Mouse (Mus musculus) heart, embryonic 16.5 days (tissue): Measurements from ENCODE around the gene Itga4. TPM values are rescaled to one million over a fixed set of nuclear protein-coding genes. Genes with fewer than 3 reads are reported as not detected.

ENCODE experiments used
- ATAC-seq: fragments of 200-750 bp; cut with Nextera tagmentation; replicated peaks from 2 replicates; pipeline ENCODE4 v1.8.0; 2017; ENCODE audit warnings: moderate number of reproducible peaks; ENCODE audit not compliant: insufficient read depth, low FRiP score; ENCODE audit errors: extremely low read depth
- H3K27ac ChIP-seq: fragments of 300-500 bp; sonication (generic); 2 replicates; pipeline ENCODE4 v1.5.1; 2014; ENCODE audit warnings: mild to moderate bottlenecking, low read length, control low read depth, moderate library complexity
- H3K27me3 ChIP-seq: fragments of 300-500 bp; sonication (generic); 2 replicates; pipeline ENCODE4 v1.6.1; 2014; ENCODE audit warnings: low read length, mixed read lengths; ENCODE audit not compliant: control insufficient read depth, insufficient read depth
- H3K36me3 ChIP-seq: fragments of 300-500 bp; sonication (generic); 2 replicates; pipeline ENCODE4 v1.6.1; 2014; ENCODE audit not compliant: control insufficient read depth, insufficient read depth
- H3K4me1 ChIP-seq: fragments of 300-500 bp; sonication (generic); 2 replicates; pipeline ENCODE4 v1.6.1; 2014; ENCODE audit warnings: low read length, mixed read lengths; ENCODE audit not compliant: control insufficient read depth, insufficient read depth
- H3K4me2 ChIP-seq: fragments of 300-500 bp; sonication (generic); 2 replicates; pipeline ENCODE4 v1.6.1; 2014; ENCODE audit warnings: low read depth, mild to moderate bottlenecking, control low read depth, low read length
- H3K4me3 ChIP-seq: fragments of 300-500 bp; sonication (generic); 2 replicates; pipeline ENCODE4 v1.5.1; 2014; ENCODE audit warnings: mild to moderate bottlenecking, control low read depth, low read length
- H3K9ac ChIP-seq: fragments of 300-500 bp; sonication (generic); 2 replicates; pipeline ENCODE4 v1.6.1; 2014; ENCODE audit warnings: low read length, control low read depth
- H3K9me3 ChIP-seq: fragments of 300-500 bp; sonication (generic); replicated peaks from 2 replicates; pipeline ENCODE4 v1.6.1; 2016; ENCODE audit warnings: low read length; ENCODE audit not compliant: control insufficient read depth
- whole genome bisulfite sequencing: fragments of 180-500 bp; shearing (Covaris S2); extraction: QIAGEN DNeasy Blood & Tissue Kit; methylation state at CpG from one replicate; pipeline ENCODE4 v1.1.7; 2014; 5-methylcytosine and 5-hydroxymethylcytosine counted together
- polyA plus RNA-seq: library from polyadenylated mRNA; unstranded; fragments of >200 nt; fragmentation: Nextera tagmentation; extraction: Ambion mirVana; gene quantifications from 2 replicates; pipeline ENCODE4 v1.2.1, GENCODE M21; 2015

Gene Itga4
- polyA plus RNA-seq, 1 experiment from 2014 or later = 7.5 TPM

DNA sequence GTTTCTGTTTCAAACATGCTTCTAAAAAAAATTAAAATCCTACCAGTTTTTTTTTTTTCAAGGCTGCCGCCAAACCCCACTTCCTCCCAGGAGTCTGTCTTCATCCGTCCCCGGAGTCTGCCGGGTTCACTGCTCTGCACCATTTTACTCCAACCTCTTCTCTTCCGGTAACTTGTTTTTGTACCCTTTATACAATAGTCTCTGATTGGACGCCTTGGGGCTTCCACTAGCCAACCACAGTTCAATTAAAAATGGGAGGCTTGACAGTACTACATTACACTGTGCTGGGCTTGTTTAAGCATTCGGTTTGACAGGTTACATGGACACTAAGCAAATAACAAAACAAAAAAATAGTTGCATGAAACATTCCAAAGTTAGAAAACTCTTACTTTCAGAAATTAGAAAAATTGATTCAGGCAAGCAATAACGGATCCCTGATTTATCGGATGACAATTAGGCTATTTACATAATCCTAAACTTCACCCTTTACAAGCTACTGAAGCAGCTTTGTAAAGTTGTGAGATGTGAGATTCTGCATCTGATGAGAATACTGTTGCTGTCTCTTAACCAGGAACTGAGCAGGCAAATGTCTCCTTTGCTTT, 115.6 kb downstream of the Itga4 start:
- peak overlapping the region; percentile 31 for H3K4me2 ChIP-seq
- H3K27ac ChIP-seq = no peak overlapping the region
- no peak for ATAC-seq
- H3K9me3 ChIP-seq = no peaks in the 10 kb centered on the region
- 71% methylated on average over 9 of the region's 9 CpGs for WGBS
- no peak overlapping the region for H3K9ac ChIP-seq
- no peaks in the 10 kb centered on the region for H3K36me3 ChIP-seq
- H3K4me1 ChIP-seq = no peaks in the 10 kb centered on the region
- H3K27me3 ChIP-seq = no peaks in the 10 kb centered on the region
- peak overlapping the region; percentile 18; the same call in 1 of the 2 replicates for H3K4me3 ChIP-seq

GRCm38 (mm10) chr2:79371326-79372153, 116.3 kb downstream of the Itga4 start:
- Histone ChIP-seq H3K27me3 (no peaks in the 10 kb centered on the region), H3K27ac (no peak overlapping the region), H3K36me3 (no peaks in the 10 kb centered on the region), H3K4me2 (no peak overlapping the region), H3K9ac (no peak overlapping the region), H3K9me3 (no peaks in the 10 kb centered on the region), H3K4me3 (no peak overlapping the region), H3K4me1 (no peaks in the 10 kb centered on the region)
- WGBS = 83% methylated on average over 7 of the region's 7 CpGs
- ATAC-seq = no peak

DNA sequence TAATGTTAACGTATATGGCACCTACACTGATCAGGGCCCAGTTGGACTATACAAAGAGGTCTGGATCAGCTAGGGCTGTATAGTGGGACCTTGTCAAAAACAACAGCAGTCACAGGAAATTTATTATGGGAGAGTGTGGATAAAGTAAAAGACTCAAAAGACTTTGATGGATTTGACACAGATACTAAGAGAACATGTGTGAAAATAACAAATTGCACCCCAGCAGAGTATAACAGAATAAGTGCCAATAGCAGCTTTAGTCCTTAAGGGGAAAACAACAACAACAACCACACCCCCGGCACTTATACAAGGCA, 116.9 kb downstream of the Itga4 start:
- WGBS = 62% methylated on average over 2 of the region's 2 CpGs

GRCm38 (mm10) chr2:79372486-79373200, 117.4 kb downstream of the Itga4 start:
- no peak for ATAC-seq
- 50% methylated on average over 6 of the region's 6 CpGs for WGBS

More for the DNA sequence above, 116.9 kb downstream of the Itga4 start:
- Histone ChIP-seq H3K36me3 (no peaks in the 10 kb centered on the region), H3K4me2 (no peak overlapping the region), H3K9ac (no peak overlapping the region), H3K4me1 (no peaks in the 10 kb centered on the region), H3K27me3 (no peaks in the 10 kb centered on the region), H3K4me3 (no peak overlapping the region), H3K27ac (no peak overlapping the region), H3K9me3 (no peaks in the 10 kb centered on the region)
- ATAC-seq = no peak

GRCm38 (mm10) chr2:79378346-79379086, 123.3 kb downstream of the Itga4 start:
- Histone ChIP-seq H3K4me2 (no peak overlapping the region), H3K4me1 (no peaks in the 10 kb centered on the region), H3K9me3 (no peaks in the 10 kb centered on the region), H3K36me3 (no peaks in the 10 kb centered on the region), H3K4me3 (no peak overlapping the region), H3K9ac (no peak overlapping the region), H3K27me3 (no peaks in the 10 kb centered on the region), H3K27ac (no peak overlapping the region)
- ATAC-seq = no peak
- WGBS = 82% methylated on average over 8 of the region's 8 CpGs

More at GRCm38 (mm10) chr2:79372486-79373200, 117.4 kb downstream of the Itga4 start:
- no peaks in the 10 kb centered on the region for H3K4me1 ChIP-seq
- no peaks in the 10 kb centered on the region for H3K27me3 ChIP-seq
- H3K9ac ChIP-seq = no peak overlapping the region
- no peaks in the 10 kb centered on the region for H3K36me3 ChIP-seq
- no peak overlapping the region for H3K4me3 ChIP-seq
- H3K9me3 ChIP-seq = no peaks in the 10 kb centered on the region
- H3K27ac ChIP-seq = no peak overlapping the region
- H3K4me2 ChIP-seq = no peak overlapping the region

DNA sequence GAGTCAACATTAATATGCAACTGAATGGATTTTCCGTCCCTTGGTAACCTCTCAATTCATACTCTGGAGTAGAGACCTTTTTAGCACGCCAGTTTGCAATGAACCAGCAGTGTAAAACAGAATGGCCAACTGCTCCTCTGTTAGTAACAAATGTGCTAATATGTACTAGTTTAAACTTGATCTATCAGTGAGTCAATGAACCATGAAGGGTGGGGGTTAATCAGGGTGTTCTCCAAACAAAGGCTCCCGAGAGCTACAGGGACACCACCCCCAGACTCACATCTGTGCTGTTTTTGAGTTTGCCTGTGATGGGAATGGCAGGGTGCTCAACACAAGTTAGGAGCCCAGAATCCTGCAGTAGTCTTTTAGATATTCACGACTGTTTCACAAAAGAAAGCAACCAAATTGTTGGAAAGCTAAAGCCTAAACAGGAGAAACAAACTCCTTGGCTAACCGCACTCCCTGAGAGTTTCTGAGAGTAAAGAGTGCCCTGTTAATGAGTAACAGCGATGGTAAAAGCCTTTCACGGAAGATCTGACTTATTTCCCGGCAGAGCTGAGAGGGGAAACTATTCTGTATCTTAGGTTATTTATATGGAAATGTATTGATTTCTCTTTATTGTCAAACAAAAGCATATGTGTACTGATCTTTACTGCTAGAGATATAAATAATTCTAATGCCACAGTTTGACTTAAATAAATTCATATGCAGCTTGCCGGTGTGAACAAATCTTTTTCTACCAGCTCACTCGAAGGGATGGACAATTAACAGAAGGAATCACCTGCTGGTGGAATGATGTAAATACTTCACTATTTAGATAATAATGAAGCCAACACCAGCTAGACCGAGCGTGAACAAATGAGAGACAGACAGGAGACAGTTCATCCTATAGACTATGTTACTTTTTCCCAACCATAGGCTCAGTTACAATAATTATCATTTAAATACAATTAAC, 124.1 kb downstream of the Itga4 start:
- H3K9me3 ChIP-seq = no peaks in the 10 kb centered on the region
- H3K4me3 ChIP-seq = no peak overlapping the region
- H3K9ac ChIP-seq = no peak overlapping the region
- 55% methylated on average over 12 of the region's 12 CpGs for WGBS
- no peak overlapping the region for H3K27ac ChIP-seq
- H3K27me3 ChIP-seq = no peaks in the 10 kb centered on the region
- no peaks in the 10 kb centered on the region for H3K4me1 ChIP-seq
- H3K36me3 ChIP-seq = no peaks in the 10 kb centered on the region
- H3K4me2 ChIP-seq = no peak overlapping the region
- no peak for ATAC-seq
